Mouse (Mus musculus): ENCODE measurements around the gene Sez6l2.

DNA sequence TGATC lies 65.9 kb downstream of the Sez6l2 start, which contains the start of gene Pagr1b:
- TF ChIP-seq CTCF (IDR thresholded peaks at IDR 0.05; ENCODE audit: insufficient read depth, low read depth, low read length) = no peak
- no peak for TF ChIP-seq POLR2A (IDR thresholded peaks at IDR 0.05; ENCODE audit: insufficient read depth, low read depth, low read length)
